Mouse (Mus musculus): Measurements from ENCODE around the gene Ltb4r2.

Gene Ltb4r2

GRCm38 (mm10) chr14:55783171-55783957 is 22.1 kb downstream of the Ltb4r2 start:
- no peak for DNase-seq

DNA sequence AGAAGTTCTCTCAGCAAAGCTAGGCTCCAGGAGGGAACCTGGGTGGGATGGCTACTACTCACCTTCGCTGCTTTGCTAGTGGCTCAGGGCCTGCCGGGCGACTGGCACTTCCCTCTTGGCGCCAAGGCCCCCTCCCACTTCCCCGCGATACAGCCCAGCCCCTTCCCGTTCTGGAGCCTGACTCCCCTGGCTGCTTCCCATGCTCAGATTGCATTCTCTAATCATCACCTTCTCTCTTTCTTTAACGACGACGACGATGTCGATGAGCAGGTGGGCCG is 22.7 kb downstream of the Ltb4r2 start, which contains the start of gene Adcy4:
Gene Adcy4, minus strand, starts transcription at position 138 of the 278 bp plus-strand sequence.
- DNase-seq: no peak

GRCm38 (mm10) chr14:55785195-55785594 is 24.0 kb downstream of the Ltb4r2 start:
- DNase-seq: peak; percentile 71

GRCm38 (mm10) chr14:55787731-55788130 is 26.5 kb downstream of the Ltb4r2 start:
- peak; percentile 27 for DNase-seq

- DNase-seq: peak; percentile 76
Observed at GRCm38 (mm10) chr14:55788256-55789050, 27.2 kb downstream of the Ltb4r2 start, which contains the start of gene Ripk3. TSS of gene Ripk3 (minus strand) at chr14:55788865.

GRCm38 (mm10) chr14:55793461-55793860 is 32.2 kb downstream of the Ltb4r2 start:
- DNase-seq: no peak

- DNase-seq: no peak
Observed at GRCm38 (mm10) chr14:55793946-55794345, 32.7 kb downstream of the Ltb4r2 start.

- no peak for DNase-seq
Observed at GRCm38 (mm10) chr14:55795380-55796163, 34.3 kb downstream of the Ltb4r2 start.
